Mouse (Mus musculus) C2C12 (cell line): Measurements from ENCODE around the gene Serpina6. TPM values are rescaled to one million over a fixed set of nuclear protein-coding genes. Genes with fewer than 3 reads are reported as not detected.

Source experiments
- H3K27me3 ChIP-seq: one replicate; pipeline ENCODE4 v1.6.1; 2011; ENCODE audit not compliant: control insufficient read depth, insufficient read depth, insufficient read length
- H3K36me3 ChIP-seq: one replicate; pipeline ENCODE4 v1.6.1; 2011; ENCODE audit not compliant: control insufficient read depth, insufficient read depth
- H3K4me3 ChIP-seq: one replicate; pipeline ENCODE4 v1.5.1; 2011; ENCODE audit warnings: mild to moderate bottlenecking, control low read depth; ENCODE audit not compliant: poor library complexity, insufficient read depth, severe bottlenecking
- H3K79me2 ChIP-seq: one replicate; pipeline ENCODE4 v1.6.1; 2011; ENCODE audit not compliant: control insufficient read depth, insufficient read depth
- H3K79me3 ChIP-seq: one replicate; pipeline ENCODE4 v1.6.1; 2011; ENCODE audit warnings: low read depth, control low read depth
- H3ac ChIP-seq: one replicate; pipeline ENCODE3; 2011; ENCODE audit warnings: low read depth; ENCODE audit not compliant: control insufficient read depth, insufficient read length
- CEBPB ChIP-seq: IDR thresholded peaks from one replicate; pipeline ENCODE4 v1.6.1; 2011; ENCODE audit warnings: low read depth, mild to moderate bottlenecking, control low read depth, moderate library complexity
- CTCF ChIP-seq: IDR thresholded peaks from one replicate; pipeline ENCODE4 v1.5.1; 2011; ENCODE audit not compliant: control insufficient read depth, insufficient read depth, insufficient read length
- FOSL1 ChIP-seq: IDR thresholded peaks from one replicate; pipeline ENCODE4 v1.8.0; 2011; ENCODE audit warnings: mild to moderate bottlenecking, low read length; ENCODE audit not compliant: poor library complexity, insufficient read depth, severe bottlenecking
- MAX ChIP-seq: IDR thresholded peaks from one replicate; pipeline ENCODE4 v1.6.1; 2011; ENCODE audit warnings: mild to moderate bottlenecking, control low read depth
- MYOD1 ChIP-seq: IDR thresholded peaks from one replicate; pipeline ENCODE4 v1.6.1; 2011; ENCODE audit warnings: low read depth; ENCODE audit not compliant: control insufficient read depth, insufficient read length
- MYOG ChIP-seq: IDR thresholded peaks from one replicate; pipeline ENCODE4 v1.6.1; 2011; ENCODE audit not compliant: control insufficient read depth, insufficient read length; ENCODE audit errors: extremely low read depth
- USF1 ChIP-seq: IDR thresholded peaks from one replicate; pipeline ENCODE4 v1.6.1; 2011; ENCODE audit warnings: low read depth, mild to moderate bottlenecking, control low read depth, moderate library complexity
- long read RNA-seq, 2 experiments: library from polyadenylated mRNA; unstranded; transcript quantifications; one replicate each; pipeline ENCODE4 v2.0.0; 2019 to 2020
- polyA plus RNA-seq: library from polyadenylated mRNA; unstranded; fragments of >200 nt; fragmentation: generic; extraction: Trizol; gene quantifications from one replicate; pipeline ENCODE4 v1.2.1, GENCODE M21; 2012; ENCODE audit warnings: missing spikeins

Serpina6 gene
- 0.06 TPM for polyA plus RNA-seq
- long read RNA-seq, experiment 1 = 0 reads
- long read RNA-seq, experiment 2 = 0 reads

DNA sequence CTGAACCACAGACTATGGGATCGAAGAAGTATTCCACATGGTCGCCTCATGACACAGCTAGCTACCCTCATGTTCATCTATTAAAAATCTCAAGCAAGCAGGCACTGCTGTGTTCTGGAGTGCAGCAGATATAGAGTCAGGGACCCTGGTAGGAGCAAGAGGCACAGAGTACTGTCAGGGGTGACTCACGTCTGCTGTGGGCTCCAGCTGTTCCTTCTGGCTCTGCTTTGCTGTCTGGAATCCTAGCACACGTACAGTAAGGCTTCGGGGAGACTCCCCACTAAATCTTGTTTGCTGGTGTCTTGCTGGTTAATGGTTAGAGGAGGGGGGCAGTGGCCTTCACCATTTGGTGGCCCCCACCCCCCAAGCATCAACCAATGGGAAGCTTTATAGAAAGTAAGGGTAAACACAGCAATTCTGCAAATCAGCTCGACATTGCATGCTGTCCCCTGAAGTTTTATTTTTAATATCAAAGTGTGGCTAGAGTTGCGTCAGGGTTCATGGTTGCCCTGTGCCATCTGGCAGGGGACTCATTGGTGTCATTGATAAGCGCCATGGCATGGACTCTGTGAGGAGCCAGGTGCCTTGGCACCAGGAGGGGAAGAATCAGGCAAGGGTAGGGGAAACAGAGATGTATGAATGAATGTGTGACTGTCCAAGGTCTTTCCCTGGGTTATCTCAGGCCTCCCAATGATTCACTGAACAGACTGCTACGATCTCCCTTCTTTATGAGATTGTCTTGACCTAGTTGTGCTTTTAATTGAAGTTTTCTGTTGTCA, at the start of gene Serpina6:
Gene Serpina6 (minus strand): TSS at position 365 of the 779 bp plus-strand sequence.
- Histone ChIP-seq H3K79me2 (no peaks in the 10 kb centered on the region), H3K27me3 (no peaks in the 10 kb centered on the region), H3K79me3 (no peaks in the 10 kb centered on the region), H3K36me3 (no peaks in the 10 kb centered on the region), H3ac (no peak within 1 kb of the TSS), H3K4me3 (no peak within 1 kb of the TSS)
- TF ChIP-seq MYOG (no peak), MYOD1 (peak; percentile 81)

GRCm38 (mm10) chr12:103706113-103706512, 49.1 kb upstream of the Serpina6 start:
- no peaks in the 10 kb centered on the region for H3K79me3 ChIP-seq
- no peak for TF ChIP-seq CEBPB
- TF ChIP-seq MYOD1 = no peak
- no peak for TF ChIP-seq MYOG
- TF ChIP-seq MAX = no peak
- TF ChIP-seq CTCF = no peak
- no peak for TF ChIP-seq FOSL1
- no peaks in the 10 kb centered on the region for H3K27me3 ChIP-seq
- H3K4me3 ChIP-seq = no peak overlapping the region
- no peak overlapping the region for H3ac ChIP-seq
- no peaks in the 10 kb centered on the region for H3K36me3 ChIP-seq
- H3K79me2 ChIP-seq = no peaks in the 10 kb centered on the region

DNA sequence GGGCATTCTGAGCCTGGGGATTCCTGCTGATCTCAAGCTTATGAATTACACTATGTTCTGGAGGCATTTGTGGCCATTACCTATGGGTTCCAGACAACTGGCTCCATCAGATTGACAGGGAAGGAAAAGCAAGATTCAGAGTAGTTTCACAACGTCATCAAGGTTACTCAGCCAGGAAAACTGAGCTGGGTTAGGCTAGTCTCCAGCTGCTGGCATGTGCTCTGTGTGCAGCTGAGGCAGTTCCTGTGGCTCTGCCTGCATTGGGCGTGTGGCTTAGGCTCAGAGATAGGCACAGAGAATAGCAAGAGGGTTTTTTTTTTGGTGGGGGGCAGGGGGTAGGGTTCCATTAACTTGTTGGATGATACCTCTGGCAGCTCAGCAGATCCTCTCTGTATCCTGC, 48.5 kb upstream of the Serpina6 start:
- H3K79me3 ChIP-seq = no peaks in the 10 kb centered on the region
- H3K27me3 ChIP-seq = no peaks in the 10 kb centered on the region
- no peak overlapping the region for H3ac ChIP-seq
- H3K79me2 ChIP-seq = no peaks in the 10 kb centered on the region
- H3K36me3 ChIP-seq = no peaks in the 10 kb centered on the region
- TF ChIP-seq MYOG (no peak), USF1 (no peak), CTCF (no peak), FOSL1 (no peak), MYOD1 (no peak), CEBPB (no peak), MAX (no peak)
- no peak overlapping the region for H3K4me3 ChIP-seq

GRCm38 (mm10) chr12:103700144-103700750, 43.2 kb upstream of the Serpina6 start:
- TF ChIP-seq CTCF (no peak), FOSL1 (no peak), MAX (no peak), CEBPB (no peak)
- no peak overlapping the region for H3K4me3 ChIP-seq
- H3K27me3 ChIP-seq = no peaks in the 10 kb centered on the region
- H3ac ChIP-seq = no peak overlapping the region
- no peaks in the 10 kb centered on the region for H3K36me3 ChIP-seq
- H3K79me2 ChIP-seq = no peaks in the 10 kb centered on the region
- no peaks in the 10 kb centered on the region for H3K79me3 ChIP-seq

GRCm38 (mm10) chr12:103695429-103695828, 38.4 kb upstream of the Serpina6 start, which contains the start of gene Serpina1f:
Gene Serpina1f, minus strand, starts transcription at chr12:103695529.
- TF ChIP-seq MAX = no peak
- no peak for TF ChIP-seq CTCF
- no peak for TF ChIP-seq USF1
- TF ChIP-seq FOSL1 = no peak
- TF ChIP-seq CEBPB = no peak
- TF ChIP-seq MYOG = no peak
- TF ChIP-seq MYOD1 = no peak
- Histone ChIP-seq H3K79me2 (no peaks in the 10 kb centered on the region), H3K36me3 (no peaks in the 10 kb centered on the region), H3K4me3 (no peak within 1 kb of the TSS), H3K79me3 (no peaks in the 10 kb centered on the region), H3K27me3 (no peaks in the 10 kb centered on the region), H3ac (no peak within 1 kb of the TSS)

DNA sequence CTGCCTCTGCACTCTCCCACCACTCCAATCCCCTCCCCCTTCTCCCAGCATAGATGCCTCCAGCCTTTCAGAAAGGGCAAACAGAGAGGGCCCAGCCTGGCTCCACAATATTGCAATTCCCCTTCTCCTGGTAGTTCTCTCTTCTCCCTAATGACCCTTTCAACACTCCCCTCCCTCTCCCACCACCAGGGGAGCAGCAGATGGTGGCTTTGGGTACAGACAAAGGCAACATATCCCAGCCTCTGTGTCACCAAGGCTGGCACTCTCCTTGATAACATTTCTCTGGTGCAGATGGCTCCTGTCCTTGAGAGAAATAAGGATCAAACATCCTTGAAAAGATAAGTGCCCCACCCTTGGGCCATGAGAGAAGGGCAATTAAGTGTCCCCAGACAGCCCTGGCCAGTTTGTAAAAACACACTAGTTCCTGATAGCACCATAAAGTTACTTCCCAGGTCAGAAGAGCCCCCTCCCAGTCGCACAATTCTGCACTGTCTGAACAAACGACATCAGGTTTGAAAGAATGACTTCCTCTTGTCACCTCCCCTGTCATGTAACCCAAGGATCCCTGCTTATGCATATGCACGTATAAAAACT, 31.3 kb upstream of the Serpina6 start:
- TF ChIP-seq MYOG (no peak), CEBPB (no peak), CTCF (no peak), MYOD1 (no peak), MAX (no peak), USF1 (no peak), FOSL1 (no peak)
- Histone ChIP-seq H3K36me3 (no peaks in the 10 kb centered on the region), H3K27me3 (no peaks in the 10 kb centered on the region), H3K79me3 (no peaks in the 10 kb centered on the region), H3ac (no peak overlapping the region), H3K4me3 (no peak overlapping the region), H3K79me2 (no peaks in the 10 kb centered on the region)
